Mouse (Mus musculus) olfactory bulb, adult 2 months (tissue): ENCODE data around the gene Robo2. TPM values are rescaled to one million over a fixed set of nuclear protein-coding genes. Genes with fewer than 3 reads are reported as not detected.

ENCODE experiments used
- H3K27ac ChIP-seq: fragments of 200-500 bp; 2 replicates; pipeline ENCODE4 v1.5.1; 2012; ENCODE audit warnings: low read depth, low read length; ENCODE audit not compliant: insufficient read depth
- H3K4me1 ChIP-seq: fragments of 200-500 bp; 2 replicates; pipeline ENCODE4 v1.6.1; 2012; ENCODE audit warnings: low read length; ENCODE audit not compliant: control insufficient read depth, insufficient read depth
- H3K4me3 ChIP-seq: fragments of 200-500 bp; 2 replicates; pipeline ENCODE4 v1.5.1; 2012; ENCODE audit warnings: mild to moderate bottlenecking, low read depth, low read length, moderate library complexity; ENCODE audit not compliant: insufficient read depth
- CTCF ChIP-seq: fragments of 200-500 bp; IDR thresholded peaks from 2 replicates; pipeline ENCODE4 v1.5.1; 2012; ENCODE audit warnings: low read depth, mild to moderate bottlenecking, low read length, moderate library complexity; ENCODE audit not compliant: insufficient read depth
- POLR2A ChIP-seq: fragments of 200-500 bp; IDR thresholded peaks from 2 replicates; pipeline ENCODE4 v1.6.1; 2012; ENCODE audit warnings: mild to moderate bottlenecking, low read depth, low read length, moderate library complexity; ENCODE audit not compliant: insufficient read depth
- WGBS: fragments of 180-500 bp; shearing (Covaris S2); methylation state at CpG from one replicate; pipeline ENCODE4 v1.1.7; 2018; 5-methylcytosine and 5-hydroxymethylcytosine counted together
- polyA plus RNA-seq: library from polyadenylated mRNA; stranded (reverse); fragments of >200 nt; gene quantifications from 2 replicates; pipeline ENCODE4 v1.2.4, GENCODE M21; 2012; ENCODE audit warnings: low replicate concordance; ENCODE audit not compliant: missing spikeins, insufficient read depth, insufficient read length

The Robo2 gene
- polyA plus RNA-seq, 1 experiment = 51.4 TPM

GRCm38 (mm10) chr16:73863748-73864147, 547.9 kb downstream of the Robo2 start:
- 2% methylated on average over 3 of the region's 3 CpGs for WGBS
- no peak for TF ChIP-seq CTCF
- TF ChIP-seq POLR2A = no peak
- H3K4me3 ChIP-seq = no peak overlapping the region
- H3K4me1 ChIP-seq = 0 out of 2 replicates have a peak, but pooled peaks cover 2% of the 10 kb centered on the region
- H3K27ac ChIP-seq = no peak overlapping the region

- 78% methylated on average over 2 of the region's 2 CpGs for WGBS
- Histone ChIP-seq H3K4me1 (no peaks in the 10 kb centered on the region), H3K4me3 (no peak overlapping the region), H3K27ac (no peak overlapping the region)
- no peak for TF ChIP-seq CTCF
- no peak for TF ChIP-seq POLR2A
These were observed 552.9 kb downstream of the Robo2 start for GRCm38 (mm10) chr16:73858717-73859116.

- H3K4me1 ChIP-seq = no peaks in the 10 kb centered on the region
- no peak overlapping the region for H3K4me3 ChIP-seq
- WGBS = 84% methylated on average over 3 of the region's 3 CpGs
- TF ChIP-seq POLR2A (no peak), CTCF (no peak)
- no peak overlapping the region for H3K27ac ChIP-seq
These were observed 555.8 kb downstream of the Robo2 start for GRCm38 (mm10) chr16:73855821-73856220.
